Mouse (Mus musculus) G1E (cell line): ENCODE results near the gene Trf. TPM values are rescaled to one million over a fixed set of nuclear protein-coding genes. Genes with fewer than 3 reads are reported as not detected.

Experiments
- ATAC-seq: 2 replicates; pipeline ENCODE4 v1.8.0; 2016; ENCODE audit warnings: mild to moderate bottlenecking; ENCODE audit not compliant: insufficient number of reproducible peaks, poor library complexity, low FRiP score, severe bottlenecking; ENCODE audit errors: extremely low read depth
- DNase-seq: peaks from one replicate; pipeline ENCODE4 v3.0.0; 2012; ENCODE audit warnings: low spot score
- H3K27me3 ChIP-seq: 2 replicates; pipeline ENCODE4 v1.6.1; 2012; ENCODE audit warnings: mild to moderate bottlenecking, low read length, inconsistent platforms; ENCODE audit not compliant: insufficient read depth
- H3K36me3 ChIP-seq: replicated peaks from 2 replicates; pipeline ENCODE3; 2012; ENCODE audit warnings: mild to moderate bottlenecking, inconsistent platforms
- H3K4me1 ChIP-seq: 2 replicates; pipeline ENCODE4 v1.6.1; 2012; ENCODE audit warnings: low read depth, low read length, inconsistent platforms, mixed read lengths; ENCODE audit not compliant: insufficient read depth
- H3K4me3 ChIP-seq: 2 replicates; pipeline ENCODE4 v1.5.1; 2012; ENCODE audit warnings: low read depth, mild to moderate bottlenecking, inconsistent platforms, low read length, moderate library complexity, mixed read lengths
- H3K9me3 ChIP-seq: replicated peaks from 2 replicates; pipeline ENCODE4 v1.6.1; 2012; ENCODE audit warnings: inconsistent platforms
- CTCF ChIP-seq: IDR thresholded peaks from 2 replicates; pipeline ENCODE4 v1.5.1; 2012; ENCODE audit warnings: low read depth, low read length, inconsistent platforms, mixed read lengths
- GATA1 ChIP-seq: IDR thresholded peaks from 2 replicates; pipeline ENCODE4 v1.6.1; 2012; ENCODE audit warnings: borderline replicate concordance, low read length, inconsistent platforms, mixed read lengths
- GATA2 ChIP-seq: IDR thresholded peaks from 2 replicates; pipeline ENCODE4 v1.6.1; 2012; ENCODE audit warnings: low read depth, low read length, inconsistent platforms, borderline replicate concordance
- POLR2AphosphoS5 ChIP-seq: IDR thresholded peaks from 2 replicates; pipeline ENCODE4 v1.6.1; 2012; ENCODE audit warnings: low read depth, low read length, inconsistent platforms; ENCODE audit not compliant: insufficient replicate concordance
- TAL1 ChIP-seq: conservative IDR thresholded peaks from 2 replicates; pipeline ENCODE4 v1.6.1; 2012; ENCODE audit warnings: low read depth, low read length, inconsistent platforms, mixed read lengths
- polyA plus RNA-seq: library from polyadenylated mRNA; stranded (reverse); fragments of >175 nt; gene quantifications from 2 replicates; pipeline ENCODE4 v1.2.3, GENCODE M21; 2012
- total RNA-seq, 2 experiments: library from RNA; stranded (forward) in 1 of 2; stranded (reverse) in 1 of 2; fragments of 200-1000 nt in 1 of 2; fragments of >200 nt in 1 of 2; fragmentation: Nextera tagmentation in 1 of 2; gene quantifications; 2 replicates each; pipeline ENCODE4 v1.2.3; 2014 to 2017

Trf gene
- total and polyA plus RNA-seq, 3 experiments = 0.21 to 26.8 (median 7.4) TPM

GRCm38 (mm10) chr9:103185946-103186345 is 44.3 kb downstream of the Trf start:
- Histone ChIP-seq H3K9me3 (no peaks in the 10 kb centered on the region), H3K4me1 (peaks cover 28% of the 10 kb centered on the region), H3K4me3 (no peak overlapping the region), H3K36me3 (peaks cover 37% of the 10 kb centered on the region), H3K27me3 (no peaks in the 10 kb centered on the region)
- ATAC-seq = no peak
- DNase-seq = no peak
- TF ChIP-seq TAL1 (no peak), GATA1 (no peak), POLR2AphosphoS5 (no peak), GATA2 (no peak)

GRCm38 (mm10) chr9:103184855-103185254 is 45.4 kb downstream of the Trf start:
- no peaks in the 10 kb centered on the region for H3K9me3 ChIP-seq
- H3K27me3 ChIP-seq = 0 out of 2 replicates have a peak, but pooled peaks cover under 1% of the 10 kb centered on the region
- peaks cover 26% of the 10 kb centered on the region for H3K36me3 ChIP-seq
- no peak for TF ChIP-seq GATA1
- no peak for TF ChIP-seq GATA2
- TF ChIP-seq TAL1 = no peak
- no peak for TF ChIP-seq CTCF
- TF ChIP-seq POLR2AphosphoS5 = no peak
- DNase-seq = no peak
- H3K4me3 ChIP-seq = no peak overlapping the region
- ATAC-seq = no peak
- H3K4me1 ChIP-seq = peaks cover 38% of the 10 kb centered on the region

GRCm38 (mm10) chr9:103181886-103182285 is 48.4 kb downstream of the Trf start:
- H3K36me3 ChIP-seq = peaks cover 3% of the 10 kb centered on the region
- H3K27me3 ChIP-seq = peaks cover 23% of the 10 kb centered on the region
- peaks cover 25% of the 10 kb centered on the region for H3K4me1 ChIP-seq
- no peak overlapping the region for H3K4me3 ChIP-seq
- TF ChIP-seq TAL1 (no peak), GATA2 (no peak), POLR2AphosphoS5 (no peak), CTCF (no peak), GATA1 (no peak)
- ATAC-seq (no peak), DNase-seq (no peak)
- no peaks in the 10 kb centered on the region for H3K9me3 ChIP-seq

GRCm38 (mm10) chr9:103180807-103181565 is 49.3 kb downstream of the Trf start:
- peak overlapping the region; percentile 68 for H3K4me3 ChIP-seq
- H3K9me3 ChIP-seq = no peaks in the 10 kb centered on the region
- peaks cover 23% of the 10 kb centered on the region for H3K4me1 ChIP-seq
- ATAC-seq (peak; percentile 96), DNase-seq (peak; percentile 92)
- no peaks in the 10 kb centered on the region for H3K36me3 ChIP-seq
- no peak for TF ChIP-seq CTCF
- TF ChIP-seq GATA1 = no peak
- no peak for TF ChIP-seq POLR2AphosphoS5
- no peak for TF ChIP-seq TAL1
- TF ChIP-seq GATA2 = no peak
- H3K27me3 ChIP-seq = peaks cover 30% of the 10 kb centered on the region

- TF ChIP-seq POLR2AphosphoS5 (no peak), GATA1 (no peak), TAL1 (no peak), GATA2 (no peak), CTCF (no peak)
- ATAC-seq = no peak
- Histone ChIP-seq H3K36me3 (no peaks in the 10 kb centered on the region), H3K9me3 (no peaks in the 10 kb centered on the region), H3K4me3 (peak overlapping the region; percentile 68; the same call in 1 of the 2 replicates), H3K27me3 (peaks cover 36% of the 10 kb centered on the region), H3K4me1 (peaks cover 25% of the 10 kb centered on the region)
- DNase-seq = peak; percentile 27
Observed at GRCm38 (mm10) chr9:103180303-103180702, 49.9 kb downstream of the Trf start.

GRCm38 (mm10) chr9:103175692-103176091 is 54.6 kb downstream of the Trf start:
- H3K4me1 ChIP-seq = peaks cover 18% of the 10 kb centered on the region
- H3K27me3 ChIP-seq = peaks cover 58% of the 10 kb centered on the region
- no peaks in the 10 kb centered on the region for H3K9me3 ChIP-seq
- TF ChIP-seq GATA2 (no peak), GATA1 (no peak), CTCF (no peak), POLR2AphosphoS5 (no peak), TAL1 (no peak)
- DNase-seq (no peak), ATAC-seq (no peak)
- H3K36me3 ChIP-seq = no peaks in the 10 kb centered on the region
- no peak overlapping the region for H3K4me3 ChIP-seq
